Mouse (Mus musculus): ENCODE data around the gene AC124108.1.

Gene AC124108.1

GRCm38 (mm10) chr1:132164780-132165518 lies 26.3 kb upstream of the AC124108.1 start:
- DNase-seq (ENCODE audit: low spot score): no peak

- no peak for DNase-seq (ENCODE audit: low spot score)
These were observed 25.4 kb upstream of the AC124108.1 start for GRCm38 (mm10) chr1:132165859-132166258.

- DNase-seq (ENCODE audit: low spot score): no peak
These were observed 23.0 kb upstream of the AC124108.1 start for GRCm38 (mm10) chr1:132168115-132168767.

- DNase-seq (ENCODE audit: low spot score): no peak
These were observed 20.6 kb upstream of the AC124108.1 start for GRCm38 (mm10) chr1:132170698-132171097.

GRCm38 (mm10) chr1:132171619-132172018 lies 19.6 kb upstream of the AC124108.1 start:
- DNase-seq (ENCODE audit: low spot score): no peak

- DNase-seq (ENCODE audit: low spot score): no peak
These were observed 5.0 kb upstream of the AC124108.1 start for GRCm38 (mm10) chr1:132186303-132186702.

- no peak for DNase-seq (ENCODE audit: low spot score)
These were observed 2.7 kb upstream of the AC124108.1 start for GRCm38 (mm10) chr1:132188442-132189066.

GRCm38 (mm10) chr1:132189231-132189630 lies 2.0 kb upstream of the AC124108.1 start:
- DNase-seq (ENCODE audit: low spot score): no peak

- DNase-seq (ENCODE audit: low spot score): no peak
These were observed 1.2 kb upstream of the AC124108.1 start for GRCm38 (mm10) chr1:132190040-132190513.

- no peak for DNase-seq (ENCODE audit: low spot score)
These were observed 600 bp upstream of the AC124108.1 start for GRCm38 (mm10) chr1:132190621-132191092.

- DNase-seq (ENCODE audit: low spot score): no peak
These were observed 776 bp downstream of the AC124108.1 start for GRCm38 (mm10) chr1:132191786-132192680.

- no peak for DNase-seq (ENCODE audit: low spot score)
These were observed 2.5 kb downstream of the AC124108.1 start for GRCm38 (mm10) chr1:132193806-132194205.

- DNase-seq (ENCODE audit: low spot score): no peak
These were observed 3.4 kb downstream of the AC124108.1 start for GRCm38 (mm10) chr1:132194624-132195023.

GRCm38 (mm10) chr1:132195100-132195499 lies 3.8 kb downstream of the AC124108.1 start:
- no peak for DNase-seq (ENCODE audit: low spot score)

GRCm38 (mm10) chr1:132195681-132196080 lies 4.4 kb downstream of the AC124108.1 start:
- DNase-seq (ENCODE audit: low spot score): no peak

GRCm38 (mm10) chr1:132196337-132196736 lies 5.1 kb downstream of the AC124108.1 start:
- DNase-seq (ENCODE audit: low spot score): no peak

- DNase-seq (ENCODE audit: low spot score): no peak
These were observed 6.4 kb downstream of the AC124108.1 start for GRCm38 (mm10) chr1:132197666-132198065.

GRCm38 (mm10) chr1:132198401-132199071 lies 7.3 kb downstream of the AC124108.1 start:
- DNase-seq (ENCODE audit: low spot score): no peak

- DNase-seq (ENCODE audit: low spot score): no peak
These were observed 8.0 kb downstream of the AC124108.1 start for GRCm38 (mm10) chr1:132199244-132199643.

GRCm38 (mm10) chr1:132199934-132200333 lies 8.7 kb downstream of the AC124108.1 start:
- no peak for DNase-seq (ENCODE audit: low spot score)

Data from ovary, postnatal 14 days (tissue).